ENCODE assay signal across 9 mouse cellular contexts in the genomic region with DNA sequence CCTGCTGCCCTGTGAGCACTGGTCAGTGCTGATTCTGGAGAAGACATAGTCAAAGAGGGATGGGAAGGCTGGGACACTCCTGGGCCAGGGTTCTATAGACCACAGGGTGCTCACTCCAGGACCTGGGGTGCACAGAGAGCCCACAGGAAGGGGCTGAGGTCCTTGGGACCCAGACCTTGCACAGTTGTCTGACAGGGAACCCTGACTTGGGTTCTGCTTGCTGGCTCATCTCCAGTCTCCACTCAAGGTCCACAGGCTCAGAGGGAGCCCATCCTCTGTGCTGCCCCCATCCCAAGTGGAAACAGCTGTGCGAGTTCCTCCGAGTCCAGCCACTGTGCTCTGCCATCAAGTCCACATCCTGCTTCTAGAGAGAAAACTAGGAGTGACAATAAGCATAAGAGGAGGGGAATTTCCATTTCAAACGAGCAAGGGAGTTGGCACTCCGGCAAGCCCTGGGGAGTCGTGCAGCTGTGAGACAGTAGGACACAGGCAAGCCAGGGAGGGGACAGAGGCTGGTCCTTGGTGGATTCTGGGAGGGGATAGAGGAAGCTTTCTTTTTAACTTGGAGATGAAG. TPM values are rescaled to one million over a fixed set of nuclear protein-coding genes. Genes with fewer than 3 reads are reported as not detected.
A peak's percentile ranks its signal among the peaks of the same experiment; 100 is the strongest.
DNase-seq lines count a peak whose midpoint lies in the region; ATAC-seq and TF ChIP-seq lines count a peak whose summit lies in the region.
"Had no signal": no experiment of that assay in that cellular context is flagged by ENCODE, and none has a peak within 500 bp of the region (broad histone marks: within the 10 kb centered on the region; RNA-seq: fewer than 3 reads in every experiment).

No protein-coding gene starts in this region.

- no peak for DNase-seq in forebrain, embryonic 11.5 days (ENCODE audit: low spot score)
- DNase-seq in layer of hippocampus, adult 11-12 months (ENCODE audit: low spot score), result peak; percentile 8
- DNase-seq in layer of hippocampus, adult 2 months (ENCODE audit: low spot score in 2 of 2), result no peak
- peak; percentile 17 for DNase-seq in brain, adult 2 months (ENCODE audit: low read depth, low spot score)
- peak; percentile 43 to 59 for DNase-seq in heart, postnatal 10 days
- no peak for DNase-seq in liver
- DNase-seq: kidney, adult 8-10 months had no signal

- TF ChIP-seq CTCF in layer of hippocampus, adult 2 months (conservative IDR thresholded peaks at IDR 0.05), result no peak

- H3K9ac ChIP-seq in forebrain, embryonic 13.5 days, result no peak overlapping the region
- H3K9ac ChIP-seq in forebrain, embryonic 11.5 days (ENCODE audit: low read length), result no peak overlapping the region

- no peaks in the 10 kb centered on the region for H3K27me3 ChIP-seq in forebrain, embryonic 13.5 days
- H3K27me3 ChIP-seq in forebrain, embryonic 11.5 days (ENCODE audit: control insufficient read depth, insufficient read depth, low read length), result no peaks in the 10 kb centered on the region

- intact Hi-C loops in heart, postnatal 10 days (cut with DNase I), result no loop called here

- no peaks in the 10 kb centered on the region for H3K9me3 ChIP-seq in forebrain, embryonic 13.5 days (replicated peaks)
- no peaks in the 10 kb centered on the region for H3K9me3 ChIP-seq in forebrain, embryonic 11.5 days (ENCODE audit: control insufficient read depth, low read length)

- H3K4me2 ChIP-seq in forebrain, embryonic 13.5 days, result no peak overlapping the region
- no peak overlapping the region for H3K4me2 ChIP-seq in forebrain, embryonic 11.5 days (ENCODE audit: low read depth, low read length, severe bottlenecking)

- ATAC-seq in forebrain, embryonic 13.5 days, result no peak
- no peak for ATAC-seq in forebrain, embryonic 11.5 days (replicated peaks; ENCODE audit: low FRiP score)
- ATAC-seq in megakaryocyte-erythroid progenitor cell, adult 5-6 weeks (replicated peaks; ENCODE audit: low FRiP score, low TSS enrichment, poor library complexity, severe bottlenecking), result no peak

- no peak overlapping the region for H3K4me3 ChIP-seq in forebrain, embryonic 13.5 days
- no peak overlapping the region for H3K4me3 ChIP-seq in forebrain, embryonic 11.5 days (ENCODE audit: low read depth, low read length)
- H3K4me3 ChIP-seq in layer of hippocampus, adult 2 months, result no peak overlapping the region

- 50% methylated on average over 5 of the region's 5 CpGs for WGBS in forebrain, embryonic 13.5 days
- 59% methylated on average over 5 of the region's 5 CpGs for WGBS in forebrain, embryonic 11.5 days

- no peaks in the 10 kb centered on the region for H3K36me3 ChIP-seq in forebrain, embryonic 13.5 days (ENCODE audit: poor library complexity, severe bottlenecking)
- H3K36me3 ChIP-seq in forebrain, embryonic 11.5 days (ENCODE audit: control insufficient read depth, insufficient read depth, low read length), result no peaks in the 10 kb centered on the region

- peaks cover 6% of the 10 kb centered on the region; the same call in 1 of the 2 replicates for H3K4me1 ChIP-seq in forebrain, embryonic 13.5 days
- no peaks in the 10 kb centered on the region; the same call in 1 of the 2 replicates for H3K4me1 ChIP-seq in forebrain, embryonic 11.5 days (replicated peaks; ENCODE audit: control insufficient read depth, insufficient read depth, low read length)

- 0 out of 2 replicates have a peak overlapping the region, but pooled peaks have one; percentile 6 for H3K27ac ChIP-seq in forebrain, embryonic 13.5 days
- no peak overlapping the region for H3K27ac ChIP-seq in forebrain, embryonic 11.5 days (ENCODE audit: low read depth, low read length)
- H3K27ac ChIP-seq in layer of hippocampus, adult 2 months, result no peak overlapping the region

RNA-seq across cellular contexts. Expression of gene Rxra, which starts 31.6 kb away (rescaled TPM):
- polyA plus RNA-seq in forebrain, embryonic 13.5 days (2015; fragmentation: Nextera tagmentation; extraction: Ambion mirVana), result 4.3 and 4.9 TPM in 2 replicates
- 6.5 and 6.9 TPM in 2 replicates for polyA plus RNA-seq in forebrain, embryonic 11.5 days (2014; fragmentation: Nextera tagmentation; extraction: Ambion mirVana)
- total RNA-seq in layer of hippocampus, adult 2 months (2021), result 10 to 100 TPM; 26.9 to 29.5 TPM
- total RNA-seq in heart, postnatal 10 days (2021), result 10 to 100 TPM; 38.6 to 42.5 TPM
- 4.6 and 7.0 TPM in 2 replicates for total RNA-seq in megakaryocyte-erythroid progenitor cell, adult 5-6 weeks (2014; fragmentation: Nextera tagmentation)
- total RNA-seq in megakaryocyte-erythroid progenitor cell, adult 5-6 weeks (2017), result 2.8 and 8.0 TPM in 2 replicates

Comparison
In these comparisons a context has a peak if more than half of its experiments do, and no peak if none do; other contexts are left out.
1. DNase-seq: peak in layer of hippocampus, adult 11-12 months (single experiment), brain, adult 2 months (single experiment) and heart, postnatal 10 days (2 of 2); none in forebrain, embryonic 11.5 days (single experiment), layer of hippocampus, adult 2 months (0 of 2) and liver (single experiment).